Mouse (Mus musculus) midbrain, postnatal 0 days (tissue): ENCODE measurements around the gene Mrgprd. TPM values are rescaled to one million over a fixed set of nuclear protein-coding genes. Genes with fewer than 3 reads are reported as not detected.

Experiments used
- ATAC-seq: fragments of 200-750 bp; cut with Nextera tagmentation; 2 replicates; pipeline ENCODE4 v1.8.0; 2017; ENCODE audit warnings: moderate number of reproducible peaks, mild to moderate bottlenecking, moderate TSS enrichment, moderate library complexity; ENCODE audit not compliant: low FRiP score
- DNase-seq: peaks from one replicate; pipeline ENCODE4 v3.0.0-alpha.2; 2015; ENCODE audit warnings: low spot score
- H3K27ac ChIP-seq: fragments of 300-500 bp; sonication (generic); 2 replicates; pipeline ENCODE4 v1.5.1; 2014; ENCODE audit warnings: low read depth, mild to moderate bottlenecking, low read length, mixed read lengths
- H3K27me3 ChIP-seq: fragments of 300-500 bp; sonication (generic); 2 replicates; pipeline ENCODE4 v1.6.1; 2014; ENCODE audit warnings: low read length, control low read depth, mixed read lengths; ENCODE audit not compliant: insufficient read depth
- H3K36me3 ChIP-seq: fragments of 300-500 bp; sonication (generic); 2 replicates; pipeline ENCODE4 v1.6.1; 2014; ENCODE audit warnings: low read length, control low read depth, mixed read lengths; ENCODE audit not compliant: insufficient read depth
- H3K4me1 ChIP-seq: fragments of 300-500 bp; sonication (generic); 2 replicates; pipeline ENCODE4 v1.6.1; 2014; ENCODE audit warnings: mild to moderate bottlenecking, control low read depth, antibody characterized with exemption, low read length, mixed read lengths; ENCODE audit not compliant: insufficient read depth
- H3K4me2 ChIP-seq: fragments of 300-500 bp; sonication (generic); 2 replicates; pipeline ENCODE4 v1.6.1; 2014; ENCODE audit warnings: low read depth, mild to moderate bottlenecking, low read length, mixed read lengths; ENCODE audit not compliant: poor library complexity, severe bottlenecking
- H3K4me3 ChIP-seq: fragments of 300-500 bp; sonication (generic); 2 replicates; pipeline ENCODE4 v1.5.1; 2014; ENCODE audit warnings: low read depth, mild to moderate bottlenecking, low read length, moderate library complexity
- H3K9ac ChIP-seq: fragments of 300-500 bp; sonication (generic); replicated peaks from 2 replicates; pipeline ENCODE4 v1.6.1; 2014; ENCODE audit warnings: mild to moderate bottlenecking, low read length, moderate library complexity, mixed read lengths; ENCODE audit not compliant: poor library complexity, severe bottlenecking
- H3K9me3 ChIP-seq: fragments of 300-500 bp; sonication (generic); 2 replicates; pipeline ENCODE4 v1.6.1; 2016; ENCODE audit warnings: low read length, control low read depth
- CTCF ChIP-seq: IDR thresholded peaks from 2 replicates; pipeline ENCODE4 v1.5.1; 2016; ENCODE audit warnings: antibody characterized with exemption, mild to moderate bottlenecking
- WGBS: fragments of 180-500 bp; shearing (Covaris S2); extraction: QIAGEN DNeasy Blood & Tissue Kit; methylation state at CpG from one replicate; pipeline ENCODE4 v1.1.7; 2014; 5-methylcytosine and 5-hydroxymethylcytosine counted together
- polyA plus RNA-seq: library from polyadenylated mRNA; unstranded; fragments of >200 nt; fragmentation: Nextera tagmentation; extraction: Ambion mirVana; gene quantifications from 2 replicates; pipeline ENCODE4 v1.2.1, GENCODE M21; 2015
- total RNA-seq: library from RNA; depleted of rRNA; stranded (reverse); fragments of >200 nt; gene quantifications from 2 replicates; pipeline ENCODE4 v1.2.3, GENCODE M21; 2014

Mrgprd gene
- total and polyA plus RNA-seq, 2 experiments from 2014 or later: not detected

GRCm38 (mm10) chr7:145308061-145308675, 6.5 kb upstream of the Mrgprd start:
- no peak overlapping the region for H3K4me2 ChIP-seq
- no peaks in the 10 kb centered on the region for H3K36me3 ChIP-seq
- H3K4me1 ChIP-seq: no peaks in the 10 kb centered on the region
- TF ChIP-seq CTCF: no peak
- WGBS: 74% methylated on average over 30 of the region's 30 CpGs
- H3K9ac ChIP-seq: no peak overlapping the region
- DNase-seq: no peak
- ATAC-seq: no peak
- no peaks in the 10 kb centered on the region for H3K9me3 ChIP-seq
- no peak overlapping the region for H3K4me3 ChIP-seq
- H3K27me3 ChIP-seq: no peaks in the 10 kb centered on the region
- no peak overlapping the region for H3K27ac ChIP-seq

- Histone ChIP-seq H3K27ac (no peak overlapping the region), H3K4me2 (no peak overlapping the region), H3K4me1 (no peaks in the 10 kb centered on the region), H3K36me3 (no peaks in the 10 kb centered on the region), H3K27me3 (no peaks in the 10 kb centered on the region), H3K4me3 (no peak overlapping the region), H3K9me3 (no peaks in the 10 kb centered on the region), H3K9ac (no peak overlapping the region)
- DNase-seq (no peak), ATAC-seq (no peak)
- WGBS: 86% methylated on average over 4 of the region's 4 CpGs
- no peak for TF ChIP-seq CTCF
Measured at GRCm38 (mm10) chr7:145308866-145309265, 5.8 kb upstream of the Mrgprd start.

GRCm38 (mm10) chr7:145309877-145310276, 4.8 kb upstream of the Mrgprd start:
- Histone ChIP-seq H3K4me1 (no peaks in the 10 kb centered on the region), H3K9me3 (no peaks in the 10 kb centered on the region), H3K4me3 (no peak overlapping the region), H3K27ac (no peak overlapping the region), H3K27me3 (no peaks in the 10 kb centered on the region), H3K4me2 (no peak overlapping the region), H3K36me3 (no peaks in the 10 kb centered on the region), H3K9ac (no peak overlapping the region)
- DNase-seq: no peak
- 91% methylated on average over 1 of the region's 1 CpGs for WGBS
- TF ChIP-seq CTCF: no peak
- ATAC-seq: no peak

- no peaks in the 10 kb centered on the region for H3K4me1 ChIP-seq
- no peak overlapping the region for H3K9ac ChIP-seq
- no peak overlapping the region for H3K4me2 ChIP-seq
- no peak for ATAC-seq
- no peak overlapping the region for H3K27ac ChIP-seq
- DNase-seq: no peak
- H3K9me3 ChIP-seq: no peaks in the 10 kb centered on the region
- no peaks in the 10 kb centered on the region for H3K27me3 ChIP-seq
- TF ChIP-seq CTCF: no peak
- no peak overlapping the region for H3K4me3 ChIP-seq
- H3K36me3 ChIP-seq: no peaks in the 10 kb centered on the region
- WGBS: 78% methylated on average over 5 of the region's 5 CpGs
Measured at GRCm38 (mm10) chr7:145310526-145310925, 4.1 kb upstream of the Mrgprd start.

GRCm38 (mm10) chr7:145312137-145312536, 2.5 kb upstream of the Mrgprd start:
- TF ChIP-seq CTCF: no peak
- DNase-seq (no peak), ATAC-seq (no peak)
- Histone ChIP-seq H3K4me3 (no peak overlapping the region), H3K9me3 (no peaks in the 10 kb centered on the region), H3K4me1 (no peaks in the 10 kb centered on the region), H3K27me3 (no peaks in the 10 kb centered on the region), H3K4me2 (no peak overlapping the region), H3K36me3 (no peaks in the 10 kb centered on the region), H3K27ac (no peak overlapping the region), H3K9ac (no peak overlapping the region)
- WGBS: 82% methylated on average over 3 of the region's 3 CpGs

- TF ChIP-seq CTCF: no peak
- Histone ChIP-seq H3K4me2 (no peak overlapping the region), H3K4me3 (no peak overlapping the region), H3K27ac (no peak overlapping the region), H3K9me3 (no peaks in the 10 kb centered on the region), H3K27me3 (no peaks in the 10 kb centered on the region), H3K36me3 (no peaks in the 10 kb centered on the region), H3K4me1 (no peaks in the 10 kb centered on the region), H3K9ac (no peak overlapping the region)
- 56% methylated on average over 4 of the region's 4 CpGs for WGBS
- DNase-seq: peak; percentile 62
- no peak for ATAC-seq
Measured at GRCm38 (mm10) chr7:145317522-145317921, 2.9 kb downstream of the Mrgprd start.
